Mouse (Mus musculus) liver, adult 2 months (tissue): Measurements from ENCODE around the gene Glipr1l3. TPM values are rescaled to one million over a fixed set of nuclear protein-coding genes. Genes with fewer than 3 reads are reported as not detected.
A peak's percentile ranks its signal among the peaks of the same experiment; 100 is the strongest.
"Not testable (repeated sequence)": the region's sequence is repeated elsewhere in the genome, so short reads cannot be mapped to it uniquely, and the experiment has no call there.

ENCODE experiments used
- DNase-seq: peaks from one replicate; pipeline ENCODE4 v3.0.0-alpha.2; 2011; ENCODE audit warnings: low read depth, low spot score; ENCODE audit errors: extremely low read depth
- H3K27ac ChIP-seq: fragments of 200-500 bp; replicated peaks from 2 replicates; pipeline ENCODE4 v1.5.1; 2012; ENCODE audit warnings: low read depth, mild to moderate bottlenecking, control low read depth, inconsistent platforms, low read length; ENCODE audit not compliant: insufficient read depth
- H3K27me3 ChIP-seq: fragments of 200-500 bp; 2 replicates; pipeline ENCODE4 v1.6.1; 2012; ENCODE audit warnings: mild to moderate bottlenecking, moderate library complexity, low read length, inconsistent platforms; ENCODE audit not compliant: control insufficient read depth, insufficient read depth
- H3K36me3 ChIP-seq: fragments of 200-500 bp; 2 replicates; pipeline ENCODE4 v1.6.1; 2012; ENCODE audit warnings: low read length, inconsistent platforms; ENCODE audit not compliant: control insufficient read depth, insufficient read depth
- H3K4me1 ChIP-seq: fragments of 200-500 bp; 2 replicates; pipeline ENCODE4 v1.6.1; 2011; ENCODE audit warnings: low read length; ENCODE audit not compliant: control insufficient read depth, insufficient read depth
- H3K4me3 ChIP-seq: fragments of 200-500 bp; 2 replicates; pipeline ENCODE4 v1.5.1; 2011; ENCODE audit warnings: low read depth, mild to moderate bottlenecking, control low read depth, low read length, moderate library complexity; ENCODE audit not compliant: insufficient read depth
- H3K79me2 ChIP-seq: fragments of 200-500 bp; 2 replicates; pipeline ENCODE4 v1.6.1; 2012; ENCODE audit warnings: inconsistent platforms, mild to moderate bottlenecking, low read length, moderate library complexity; ENCODE audit not compliant: control insufficient read depth, insufficient read depth
- H3K9ac ChIP-seq: fragments of 200-500 bp; 2 replicates; pipeline ENCODE4 v1.6.1; 2012; ENCODE audit warnings: low read depth, mild to moderate bottlenecking, control low read depth, inconsistent platforms, low read length
- CTCF ChIP-seq: fragments of 200-500 bp; IDR thresholded peaks from 2 replicates; pipeline ENCODE4 v1.5.1; 2011; ENCODE audit warnings: low read depth, low read length, control low read depth
- WGBS: fragments of 180-500 bp; shearing (Covaris S2); methylation state at CpG from one replicate; pipeline ENCODE4 v1.1.7; 2018; 5-methylcytosine and 5-hydroxymethylcytosine counted together
- polyA plus RNA-seq: library from polyadenylated mRNA; depleted of rRNA; stranded (reverse); fragments of >200 nt; gene quantifications from 2 replicates; pipeline ENCODE4 v1.2.3, GENCODE M21; 2012; rRNA removed
- total RNA-seq: library from RNA; depleted of rRNA; stranded (reverse); fragments of >200 nt; gene quantifications from 2 replicates; pipeline ENCODE4 v1.2.3, GENCODE M21; 2014; rRNA removed

Glipr1l3 gene
- total and polyA plus RNA-seq, 2 experiments, result not detected

DNA sequence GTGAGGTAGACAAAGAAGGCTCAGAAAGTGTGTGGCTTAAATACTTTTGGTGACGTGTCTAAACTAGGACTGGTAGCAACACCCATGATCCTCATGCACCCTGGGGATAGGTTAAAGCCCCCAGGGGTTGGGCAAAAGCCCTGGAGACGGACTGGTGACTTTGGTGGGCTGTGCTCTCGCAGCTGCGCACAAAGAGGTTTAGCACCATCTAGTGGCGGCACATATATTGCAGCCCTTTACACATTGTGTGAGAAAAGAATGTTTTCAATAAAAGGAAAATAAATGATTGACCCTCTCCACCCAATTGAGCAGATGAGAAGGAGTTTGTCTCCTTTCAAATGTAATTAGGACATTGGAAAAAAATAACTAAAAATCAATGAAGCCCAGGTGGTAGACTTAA is 54.3 kb downstream of the Glipr1l3 start:
- not testable (repeated sequence) for H3K4me3 ChIP-seq, H3K36me3 ChIP-seq, H3K4me1 ChIP-seq, H3K9ac ChIP-seq, H3K27me3 ChIP-seq, H3K27ac ChIP-seq, H3K79me2 ChIP-seq
- TF ChIP-seq CTCF, result peak; percentile 75
- DNase-seq, result peak; percentile 4
- WGBS, result 10% methylated on average over 5 of the region's 5 CpGs

Other genes starting within 250 kb of the Glipr1l3 start
- gene Krr1, start 187.7 kb downstream of the Glipr1l3 start, total RNA-seq, result 13.2 and 13.6 TPM in 2 replicates
- gene Krr1, start 187.7 kb downstream of the Glipr1l3 start, polyA plus RNA-seq, result 2.6 and 3.0 TPM in 2 replicates
- 1.0 and 3.2 TPM in 2 replicates for gene Glipr1, start 157.7 kb downstream of the Glipr1l3 start, total RNA-seq
- gene Glipr1, start 157.7 kb downstream of the Glipr1l3 start, polyA plus RNA-seq, result 0.32 and 0.90 TPM in 2 replicates
- not detected in 2 replicates for gene Glipr1l1, start 100.1 kb downstream of the Glipr1l3 start, total RNA-seq
- not detected in 2 replicates for gene Glipr1l1, start 100.1 kb downstream of the Glipr1l3 start, polyA plus RNA-seq
- gene Glipr1l2, start 77.0 kb downstream of the Glipr1l3 start, total RNA-seq, result not detected in 2 replicates
- gene Glipr1l2, start 77.0 kb downstream of the Glipr1l3 start, polyA plus RNA-seq, result not detected in 2 replicates
- gene Caps2, start 3.3 kb upstream of the Glipr1l3 start, total RNA-seq, result not detected in 2 replicates
- gene Caps2, start 3.3 kb upstream of the Glipr1l3 start, polyA plus RNA-seq, result not detected in 2 replicates
- under 0.01 and 0.07 TPM in 2 replicates for gene Kcnc2, start 110.8 kb upstream of the Glipr1l3 start, total RNA-seq
- gene Kcnc2, start 110.8 kb upstream of the Glipr1l3 start, polyA plus RNA-seq, result not detected in 2 replicates